Mouse (Mus musculus) hindbrain, embryonic 10.5 days (tissue): ENCODE data around the gene Sh3tc1. TPM values are rescaled to one million over a fixed set of nuclear protein-coding genes. Genes with fewer than 3 reads are reported as not detected.

ENCODE experiments used
- DNase-seq: peaks from one replicate; pipeline ENCODE4 v3.0.0-alpha.2; 2017; ENCODE audit warnings: low spot score
- H3K27ac ChIP-seq: fragments of 300-500 bp; sonication (generic); 2 replicates; pipeline ENCODE4 v1.5.1; 2016; ENCODE audit warnings: mild to moderate bottlenecking, moderate library complexity
- H3K27me3 ChIP-seq: fragments of 300-500 bp; sonication (generic); 2 replicates; pipeline ENCODE4 v1.6.1; 2016; ENCODE audit warnings: mild to moderate bottlenecking; ENCODE audit not compliant: poor library complexity, insufficient read depth, severe bottlenecking
- H3K36me3 ChIP-seq: fragments of 300-500 bp; sonication (generic); 2 replicates; pipeline ENCODE4 v1.6.1; 2016; ENCODE audit warnings: mild to moderate bottlenecking, moderate library complexity
- H3K4me1 ChIP-seq: fragments of 300-500 bp; sonication (generic); replicated peaks from 2 replicates; pipeline ENCODE4 v1.6.1; 2016; ENCODE audit warnings: mild to moderate bottlenecking
- H3K4me3 ChIP-seq: fragments of 300-500 bp; sonication (generic); 2 replicates; pipeline ENCODE4 v1.5.1; 2016; ENCODE audit warnings: mild to moderate bottlenecking, moderate library complexity
- H3K9me3 ChIP-seq: fragments of 300-500 bp; sonication (generic); 2 replicates; pipeline ENCODE4 v1.6.1; 2016; ENCODE audit warnings: mild to moderate bottlenecking, moderate library complexity
- WGBS: fragments of 180-500 bp; shearing (Covaris S2); methylation state at CpG from one replicate; pipeline ENCODE4 v1.1.7; 2016; 5-methylcytosine and 5-hydroxymethylcytosine counted together
- polyA plus RNA-seq: library from polyadenylated mRNA; unstranded; fragments of >200 nt; fragmentation: Nextera tagmentation; extraction: Ambion mirVana; gene quantifications from 2 replicates; pipeline ENCODE4 v1.2.1, GENCODE M21; 2016

The Sh3tc1 gene
- polyA plus RNA-seq, 1 experiment from 2014 or later: 4.7 TPM

- H3K36me3 ChIP-seq: no peaks in the 10 kb centered on the region
- WGBS: 92% methylated on average over 12 of the region's 12 CpGs
- H3K4me1 ChIP-seq: peaks cover 14% of the 10 kb centered on the region; the same call in 1 of the 2 replicates
- H3K27ac ChIP-seq: peak overlapping the region; percentile 83
- H3K27me3 ChIP-seq: no peaks in the 10 kb centered on the region
- H3K9me3 ChIP-seq: no peaks in the 10 kb centered on the region
- DNase-seq: no peak
- H3K4me3 ChIP-seq: peak overlapping the region; percentile 13; the same call in 1 of the 2 replicates
These were observed 11.3 kb downstream of the Sh3tc1 start for GRCm38 (mm10) chr5:35728344-35728956.

GRCm38 (mm10) chr5:35727447-35727846 lies 12.3 kb downstream of the Sh3tc1 start:
- Histone ChIP-seq H3K4me1 (peaks cover 22% of the 10 kb centered on the region), H3K27me3 (no peaks in the 10 kb centered on the region), H3K36me3 (no peaks in the 10 kb centered on the region), H3K9me3 (no peaks in the 10 kb centered on the region), H3K4me3 (no peak overlapping the region), H3K27ac (no peak overlapping the region)
- WGBS: 89% methylated on average over 5 of the region's 5 CpGs
- no peak for DNase-seq

- no peaks in the 10 kb centered on the region for H3K36me3 ChIP-seq
- H3K27ac ChIP-seq: no peak overlapping the region
- no peak for DNase-seq
- 80% methylated on average over 3 of the region's 3 CpGs for WGBS
- peaks cover 22% of the 10 kb centered on the region for H3K4me1 ChIP-seq
- H3K27me3 ChIP-seq: no peaks in the 10 kb centered on the region
- no peak overlapping the region for H3K4me3 ChIP-seq
- no peaks in the 10 kb centered on the region for H3K9me3 ChIP-seq
These were observed 13.9 kb downstream of the Sh3tc1 start for GRCm38 (mm10) chr5:35725840-35726239.

- WGBS: 77% methylated on average over 5 of the region's 5 CpGs
- DNase-seq: no peak
These were observed 15.9 kb downstream of the Sh3tc1 start for GRCm38 (mm10) chr5:35723900-35724299.

GRCm38 (mm10) chr5:35722654-35723053 lies 17.1 kb downstream of the Sh3tc1 start:
- H3K9me3 ChIP-seq: no peaks in the 10 kb centered on the region
- WGBS: 52% methylated on average over 2 of the region's 2 CpGs
- H3K27me3 ChIP-seq: no peaks in the 10 kb centered on the region
- no peak overlapping the region for H3K4me3 ChIP-seq
- no peak for DNase-seq
- no peaks in the 10 kb centered on the region for H3K36me3 ChIP-seq
- H3K27ac ChIP-seq: no peak overlapping the region
- peaks cover 13% of the 10 kb centered on the region; the same call in 1 of the 2 replicates for H3K4me1 ChIP-seq

More at GRCm38 (mm10) chr5:35723900-35724299, 15.9 kb downstream of the Sh3tc1 start:
- Histone ChIP-seq H3K4me3 (no peak overlapping the region), H3K36me3 (no peaks in the 10 kb centered on the region), H3K9me3 (no peaks in the 10 kb centered on the region), H3K4me1 (peaks cover 19% of the 10 kb centered on the region), H3K27me3 (no peaks in the 10 kb centered on the region), H3K27ac (no peak overlapping the region)

GRCm38 (mm10) chr5:35721933-35722332 lies 17.9 kb downstream of the Sh3tc1 start:
- Histone ChIP-seq H3K27ac (no peak overlapping the region), H3K36me3 (no peaks in the 10 kb centered on the region), H3K27me3 (no peaks in the 10 kb centered on the region), H3K9me3 (no peaks in the 10 kb centered on the region), H3K4me3 (no peak overlapping the region), H3K4me1 (peaks cover 13% of the 10 kb centered on the region; the same call in 1 of the 2 replicates)
- WGBS: 93% methylated on average over 2 of the region's 2 CpGs
- no peak for DNase-seq

- Histone ChIP-seq H3K36me3 (no peaks in the 10 kb centered on the region), H3K4me1 (peaks cover 13% of the 10 kb centered on the region; the same call in 1 of the 2 replicates), H3K9me3 (no peaks in the 10 kb centered on the region), H3K27me3 (no peaks in the 10 kb centered on the region), H3K4me3 (no peak overlapping the region), H3K27ac (no peak overlapping the region)
- DNase-seq: no peak
- 83% methylated on average over 1 of the region's 1 CpGs for WGBS
These were observed 19.9 kb downstream of the Sh3tc1 start for GRCm38 (mm10) chr5:35719880-35720279.

GRCm38 (mm10) chr5:35719343-35719742 lies 20.4 kb downstream of the Sh3tc1 start:
- H3K4me3 ChIP-seq: no peak overlapping the region
- no peaks in the 10 kb centered on the region for H3K36me3 ChIP-seq
- H3K9me3 ChIP-seq: no peaks in the 10 kb centered on the region
- DNase-seq: no peak
- H3K27ac ChIP-seq: no peak overlapping the region
- peaks cover 13% of the 10 kb centered on the region; the same call in 1 of the 2 replicates for H3K4me1 ChIP-seq
- H3K27me3 ChIP-seq: no peaks in the 10 kb centered on the region

- 81% methylated on average over 11 of the region's 11 CpGs for WGBS
- H3K9me3 ChIP-seq: no peaks in the 10 kb centered on the region
- H3K27ac ChIP-seq: no peak overlapping the region
- no peaks in the 10 kb centered on the region for H3K27me3 ChIP-seq
- DNase-seq: no peak
- no peaks in the 10 kb centered on the region for H3K36me3 ChIP-seq
- peaks cover 14% of the 10 kb centered on the region; the same call in 1 of the 2 replicates for H3K4me1 ChIP-seq
- H3K4me3 ChIP-seq: no peak overlapping the region
These were observed 21.0 kb downstream of the Sh3tc1 start for GRCm38 (mm10) chr5:35718817-35719216.

- H3K36me3 ChIP-seq: no peaks in the 10 kb centered on the region
- H3K4me3 ChIP-seq: no peak overlapping the region
- H3K27me3 ChIP-seq: no peaks in the 10 kb centered on the region
- H3K9me3 ChIP-seq: no peaks in the 10 kb centered on the region
- H3K4me1 ChIP-seq: peaks cover 13% of the 10 kb centered on the region; the same call in 1 of the 2 replicates
- peak; percentile 33 for DNase-seq
- no peak overlapping the region for H3K27ac ChIP-seq
- WGBS: 61% methylated on average over 4 of the region's 4 CpGs
These were observed 21.8 kb downstream of the Sh3tc1 start for GRCm38 (mm10) chr5:35717946-35718345.

GRCm38 (mm10) chr5:35717455-35717854 lies 22.3 kb downstream of the Sh3tc1 start:
- Histone ChIP-seq H3K27me3 (no peaks in the 10 kb centered on the region), H3K36me3 (no peaks in the 10 kb centered on the region), H3K27ac (no peak overlapping the region), H3K4me3 (no peak overlapping the region), H3K4me1 (0 out of 2 replicates have a peak, but pooled peaks cover 8% of the 10 kb centered on the region), H3K9me3 (no peaks in the 10 kb centered on the region)
- DNase-seq: no peak
- 78% methylated on average over 5 of the region's 5 CpGs for WGBS

- Histone ChIP-seq H3K9me3 (no peaks in the 10 kb centered on the region), H3K36me3 (no peaks in the 10 kb centered on the region), H3K27ac (no peak overlapping the region), H3K4me1 (peaks cover 16% of the 10 kb centered on the region; the same call in 1 of the 2 replicates), H3K4me3 (no peak overlapping the region), H3K27me3 (no peaks in the 10 kb centered on the region)
- DNase-seq: peak; percentile 77
- WGBS: 53% methylated on average over 13 of the region's 13 CpGs
These were observed 26.0 kb downstream of the Sh3tc1 start for GRCm38 (mm10) chr5:35713649-35714354.

GRCm38 (mm10) chr5:35712517-35712916 lies 27.3 kb downstream of the Sh3tc1 start:
- no peak overlapping the region for H3K27ac ChIP-seq
- H3K36me3 ChIP-seq: no peaks in the 10 kb centered on the region
- no peak overlapping the region for H3K4me3 ChIP-seq
- WGBS: 75% methylated on average over 5 of the region's 5 CpGs
- H3K4me1 ChIP-seq: peaks cover 16% of the 10 kb centered on the region; the same call in 1 of the 2 replicates
- no peak for DNase-seq
- H3K9me3 ChIP-seq: no peaks in the 10 kb centered on the region
- no peaks in the 10 kb centered on the region for H3K27me3 ChIP-seq
